Mouse (Mus musculus): Measurements from ENCODE around the gene Slc25a35. TPM values are rescaled to one million over a fixed set of nuclear protein-coding genes. Genes with fewer than 3 reads are reported as not detected.
"Not testable (repeated sequence)": the region's sequence is repeated elsewhere in the genome, so short reads cannot be mapped to it uniquely, and the experiment has no call there.

Gene Slc25a35
- polyA plus RNA-seq, 1 experiment = 220 TPM

GRCm38 (mm10) chr11:69006575-69006974 lies 38.6 kb downstream of the Slc25a35 start:
- not testable (repeated sequence) for H3K4me3 ChIP-seq (ENCODE audit: insufficient read depth, low read depth, low read length); H3K4me1 ChIP-seq (ENCODE audit: control insufficient read depth, insufficient read depth, insufficient read length, low read length); H3K27ac ChIP-seq (replicated peaks; ENCODE audit: low read depth, low read length)

GRCm38 (mm10) chr11:69008182-69009121 lies 40.5 kb downstream of the Slc25a35 start, which contains the start of gene Pfas:
Gene Pfas, minus strand, starts transcription at chr11:69008460.
- Histone ChIP-seq H3K4me3 (ENCODE audit: insufficient read depth, low read depth, low read length) (peak within 1 kb of the TSS; percentile 96), H3K27ac (replicated peaks; ENCODE audit: low read depth, low read length) (no peak within 1 kb of the TSS), H3K4me1 (ENCODE audit: control insufficient read depth, insufficient read depth, insufficient read length, low read length) (no peaks in the 10 kb centered on the region)

- Histone ChIP-seq H3K27ac (replicated peaks; ENCODE audit: low read depth, low read length) (no peak overlapping the region), H3K4me1 (ENCODE audit: control insufficient read depth, insufficient read depth, insufficient read length, low read length) (no peaks in the 10 kb centered on the region), H3K4me3 (ENCODE audit: insufficient read depth, low read depth, low read length) (no peak overlapping the region)
These were observed 41.6 kb downstream of the Slc25a35 start for GRCm38 (mm10) chr11:69009508-69009907.

DNA sequence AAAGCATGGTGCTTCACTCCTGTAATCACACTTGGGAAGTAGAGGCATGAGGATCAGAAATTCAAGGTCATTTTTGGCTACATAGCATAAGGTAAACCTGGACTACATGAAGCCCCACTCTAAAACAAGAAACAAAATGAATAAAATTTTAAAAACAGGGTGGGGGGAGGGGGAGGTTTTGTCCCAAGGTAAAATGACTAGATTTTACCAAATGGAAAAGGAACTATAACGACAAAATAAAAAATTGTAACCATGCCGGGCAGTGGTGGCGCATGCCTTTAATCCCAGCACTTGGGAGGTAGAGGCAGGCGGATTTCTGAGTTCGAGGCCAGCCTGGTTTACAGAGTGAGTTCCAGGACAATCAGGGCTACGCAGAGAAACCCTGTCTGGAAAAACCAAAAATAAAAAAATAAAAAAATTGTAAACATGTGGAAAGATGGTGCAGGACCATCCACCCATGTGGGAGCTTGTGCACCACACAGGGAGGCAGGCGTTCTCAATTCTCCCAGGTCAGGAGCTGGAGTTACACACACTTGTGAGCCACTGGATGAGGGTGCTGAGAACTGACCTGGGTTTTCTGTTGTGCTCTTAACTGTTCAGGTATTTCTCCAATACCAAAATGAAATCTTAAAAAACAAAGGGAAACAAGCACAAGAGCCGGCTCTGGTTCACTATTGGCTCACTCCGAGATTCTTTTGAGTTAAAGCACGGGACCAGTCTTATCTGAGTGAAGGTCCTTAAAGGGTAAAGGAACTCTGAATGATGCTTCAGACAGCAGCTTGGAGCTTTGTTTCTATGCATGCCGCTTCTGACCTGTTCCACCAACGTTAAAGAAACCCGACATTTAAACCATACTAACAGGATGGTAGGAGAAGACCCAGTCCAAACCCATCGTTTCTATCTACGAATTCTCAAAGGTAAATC lies 42.7 kb downstream of the Slc25a35 start:
- Histone ChIP-seq H3K4me1 (ENCODE audit: control insufficient read depth, insufficient read depth, insufficient read length, low read length) (no peaks in the 10 kb centered on the region), H3K4me3 (ENCODE audit: insufficient read depth, low read depth, low read length) (no peak overlapping the region), H3K27ac (replicated peaks; ENCODE audit: low read depth, low read length) (no peak overlapping the region)

DNA sequence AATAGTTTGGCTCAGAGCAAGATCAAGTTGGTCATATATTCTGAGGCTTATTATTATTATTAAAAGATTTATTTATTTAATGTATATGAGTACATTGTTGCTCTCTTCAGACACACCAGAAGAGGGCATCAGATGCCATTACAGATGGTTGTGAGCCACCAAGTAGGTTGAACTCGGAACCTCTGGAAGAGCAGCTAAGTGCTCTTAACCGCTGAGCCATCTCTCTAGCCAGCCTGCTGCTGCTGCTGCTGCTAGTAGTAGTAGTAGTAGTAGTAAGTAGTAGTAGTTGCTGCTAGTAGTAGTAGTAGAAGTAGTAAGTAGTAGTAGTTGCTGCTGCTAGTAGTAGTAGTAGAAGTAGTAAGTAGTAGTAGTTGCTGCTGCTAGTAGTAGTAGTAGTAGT lies 43.5 kb downstream of the Slc25a35 start:
- H3K4me3 ChIP-seq (ENCODE audit: insufficient read depth, low read depth, low read length); H3K4me1 ChIP-seq (ENCODE audit: control insufficient read depth, insufficient read depth, insufficient read length, low read length); H3K27ac ChIP-seq (replicated peaks; ENCODE audit: low read depth, low read length): not testable (repeated sequence)

- Histone ChIP-seq H3K27ac (replicated peaks; ENCODE audit: low read depth, low read length) (peak overlapping the region; percentile 94), H3K4me3 (ENCODE audit: insufficient read depth, low read depth, low read length) (peak overlapping the region; percentile 81), H3K4me1 (ENCODE audit: control insufficient read depth, insufficient read depth, insufficient read length, low read length) (0 out of 2 replicates have a peak, but pooled peaks cover 3% of the 10 kb centered on the region)
These were observed 44.2 kb downstream of the Slc25a35 start for GRCm38 (mm10) chr11:69012071-69012601.

GRCm38 (mm10) chr11:69015644-69016441 lies 47.9 kb downstream of the Slc25a35 start, which contains the start of gene Ctc1:
Gene Ctc1, plus strand, starts transcription at chr11:69015911.
- Histone ChIP-seq H3K4me1 (ENCODE audit: control insufficient read depth, insufficient read depth, insufficient read length, low read length) (0 out of 2 replicates have a peak, but pooled peaks cover 3% of the 10 kb centered on the region), H3K4me3 (ENCODE audit: insufficient read depth, low read depth, low read length) (peak within 1 kb of the TSS; percentile 79), H3K27ac (replicated peaks; ENCODE audit: low read depth, low read length) (peak within 1 kb of the TSS; percentile 83)

GRCm38 (mm10) chr11:69016755-69017154 lies 48.8 kb downstream of the Slc25a35 start:
- Histone ChIP-seq H3K4me3 (ENCODE audit: insufficient read depth, low read depth, low read length) (peak overlapping the region; percentile 79), H3K4me1 (ENCODE audit: control insufficient read depth, insufficient read depth, insufficient read length, low read length) (0 out of 2 replicates have a peak, but pooled peaks cover 3% of the 10 kb centered on the region), H3K27ac (replicated peaks; ENCODE audit: low read depth, low read length) (no peak overlapping the region)

- H3K27ac ChIP-seq (replicated peaks; ENCODE audit: low read depth, low read length) = no peak overlapping the region
- H3K4me1 ChIP-seq (ENCODE audit: control insufficient read depth, insufficient read depth, insufficient read length, low read length) = 0 out of 2 replicates have a peak, but pooled peaks cover 3% of the 10 kb centered on the region
- H3K4me3 ChIP-seq (ENCODE audit: insufficient read depth, low read depth, low read length) = no peak overlapping the region
These were observed 52.8 kb downstream of the Slc25a35 start for GRCm38 (mm10) chr11:69020691-69021090.

Other genes with a start within 250 kb of the Slc25a35 start
- 48.4 and 48.9 TPM in 2 replicates for gene Ndel1, start 96.3 kb upstream of the Slc25a35 start, polyA plus RNA-seq (2012; ENCODE audit: insufficient read depth, insufficient read length, missing spikeins)
- gene Rnf222, start 79.6 kb upstream of the Slc25a35 start, polyA plus RNA-seq (2012; ENCODE audit: insufficient read depth, insufficient read length, missing spikeins) = not detected in 2 replicates
- gene Rpl26, start 66.5 kb upstream of the Slc25a35 start, polyA plus RNA-seq (2012; ENCODE audit: insufficient read depth, insufficient read length, missing spikeins) = 1,653 and 1,681 TPM in 2 replicates
- gene Odf4, start 41.0 kb upstream of the Slc25a35 start, polyA plus RNA-seq (2012; ENCODE audit: insufficient read depth, insufficient read length, missing spikeins) = not detected in 2 replicates
- gene Arhgef15, start 10.7 kb upstream of the Slc25a35 start, polyA plus RNA-seq (2012; ENCODE audit: insufficient read depth, insufficient read length, missing spikeins) = 7.1 and 19.0 TPM in 2 replicates
- 9.0 and 12.7 TPM in 2 replicates for gene Rangrf, start 7.1 kb downstream of the Slc25a35 start, polyA plus RNA-seq (2012; ENCODE audit: insufficient read depth, insufficient read length, missing spikeins)
- gene Pfas, start 40.3 kb downstream of the Slc25a35 start, polyA plus RNA-seq (2012; ENCODE audit: insufficient read depth, insufficient read length, missing spikeins) = 7.8 and 11.1 TPM in 2 replicates
- 6.2 and 11.8 TPM in 2 replicates for gene Ctc1, start 47.8 kb downstream of the Slc25a35 start, polyA plus RNA-seq (2012; ENCODE audit: insufficient read depth, insufficient read length, missing spikeins)
- gene Aurkb, start 77.5 kb downstream of the Slc25a35 start, polyA plus RNA-seq (2012; ENCODE audit: insufficient read depth, insufficient read length, missing spikeins) = 0.79 TPM in 1 of 2 replicates, not detected in the other
- 8.1 and 8.3 TPM in 2 replicates for gene Borcs6, start 91.6 kb downstream of the Slc25a35 start, polyA plus RNA-seq (2012; ENCODE audit: insufficient read depth, insufficient read length, missing spikeins)
- gene Tmem107, start 102.7 kb downstream of the Slc25a35 start, polyA plus RNA-seq (2012; ENCODE audit: insufficient read depth, insufficient read length, missing spikeins) = 2.5 and 4.6 TPM in 2 replicates
- 42.0 and 54.9 TPM in 2 replicates for gene Vamp2, start 120.4 kb downstream of the Slc25a35 start, polyA plus RNA-seq (2012; ENCODE audit: insufficient read depth, insufficient read length, missing spikeins)
- 7.9 and 15.6 TPM in 2 replicates for gene Per1, start 127.1 kb downstream of the Slc25a35 start, polyA plus RNA-seq (2012; ENCODE audit: insufficient read depth, insufficient read length, missing spikeins)
- not detected in 2 replicates for gene Hes7, start 152.3 kb downstream of the Slc25a35 start, polyA plus RNA-seq (2012; ENCODE audit: insufficient read depth, insufficient read length, missing spikeins)
- 0.87 TPM in 1 of 2 replicates, not detected in the other for gene 9130213A22Rik, start 154.5 kb downstream of the Slc25a35 start, polyA plus RNA-seq (2012; ENCODE audit: insufficient read depth, insufficient read length, missing spikeins)
- not detected in 2 replicates for gene Aloxe3, start 157.8 kb downstream of the Slc25a35 start, polyA plus RNA-seq (2012; ENCODE audit: insufficient read depth, insufficient read length, missing spikeins)
- gene Alox12b, start 188.9 kb downstream of the Slc25a35 start, polyA plus RNA-seq (2012; ENCODE audit: insufficient read depth, insufficient read length, missing spikeins) = not detected in 2 replicates
- not detected in 2 replicates for gene Alox8, start 229.7 kb downstream of the Slc25a35 start, polyA plus RNA-seq (2012; ENCODE audit: insufficient read depth, insufficient read length, missing spikeins)